Mouse (Mus musculus) liver, embryonic 16.5 days (tissue): ENCODE data around the gene Praf2. TPM values are rescaled to one million over a fixed set of nuclear protein-coding genes. Genes with fewer than 3 reads are reported as not detected.
"Not testable (repeated sequence)": the region's sequence is repeated elsewhere in the genome, so short reads cannot be mapped to it uniquely, and the experiment has no call there.

Experiments
- ATAC-seq: fragments of 200-750 bp; cut with Nextera tagmentation; 2 replicates; pipeline ENCODE4 v1.8.0; 2017; ENCODE audit warnings: low read depth, mild to moderate bottlenecking, moderate number of reproducible peaks, moderate library complexity
- H3K27ac ChIP-seq: fragments of 300-500 bp; sonication (generic); 2 replicates; pipeline ENCODE4 v1.5.1; 2014; ENCODE audit warnings: mild to moderate bottlenecking, low read length
- H3K27me3 ChIP-seq: fragments of 300-500 bp; sonication (generic); 2 replicates; pipeline ENCODE4 v1.6.1; 2014; ENCODE audit warnings: low read depth, low read length, mixed read lengths; ENCODE audit not compliant: control insufficient read depth, insufficient read depth
- H3K36me3 ChIP-seq: fragments of 300-500 bp; sonication (generic); 2 replicates; pipeline ENCODE4 v1.6.1; 2014; ENCODE audit warnings: mild to moderate bottlenecking; ENCODE audit not compliant: control insufficient read depth, insufficient read depth
- H3K4me1 ChIP-seq: fragments of 300-500 bp; sonication (generic); 2 replicates; pipeline ENCODE4 v1.6.1; 2014; ENCODE audit warnings: low read depth, low read length, mixed read lengths; ENCODE audit not compliant: control insufficient read depth
- H3K4me2 ChIP-seq: fragments of 300-500 bp; sonication (generic); 2 replicates; pipeline ENCODE4 v1.6.1; 2014; ENCODE audit warnings: low read depth, low read length, mixed read lengths
- H3K4me3 ChIP-seq: fragments of 300-500 bp; sonication (generic); 2 replicates; pipeline ENCODE4 v1.5.1; 2014; ENCODE audit warnings: low read depth, mild to moderate bottlenecking, low read length
- H3K9ac ChIP-seq: fragments of 300-500 bp; sonication (generic); 2 replicates; pipeline ENCODE4 v1.6.1; 2014; ENCODE audit warnings: low read depth, low read length
- H3K9me3 ChIP-seq: fragments of 300-500 bp; sonication (generic); replicated peaks from 2 replicates; pipeline ENCODE4 v1.6.1; 2016; ENCODE audit warnings: low read length; ENCODE audit not compliant: control insufficient read depth
- WGBS: fragments of 180-500 bp; shearing (Covaris S2); extraction: QIAGEN DNeasy Blood & Tissue Kit; methylation state at CpG from one replicate; pipeline ENCODE4 v1.1.7; 2014; ENCODE audit not compliant: insufficient replicate concordance; 5-methylcytosine and 5-hydroxymethylcytosine counted together
- polyA plus RNA-seq: library from polyadenylated mRNA; unstranded; fragments of >200 nt; fragmentation: Nextera tagmentation; extraction: Ambion mirVana; gene quantifications from 2 replicates; pipeline ENCODE4 v1.2.1, GENCODE M21; 2015

Gene Praf2
- polyA plus RNA-seq, 1 experiment from 2014 or later = 6.0 TPM

- H3K9ac ChIP-seq = no peak overlapping the region
- H3K9me3 ChIP-seq = no peaks in the 10 kb centered on the region
- no peaks in the 10 kb centered on the region for H3K27me3 ChIP-seq
- H3K4me2 ChIP-seq = no peak overlapping the region
- no peak overlapping the region for H3K27ac ChIP-seq
- WGBS = 31% methylated on average over 1 of the region's 1 CpGs
- ATAC-seq = no peak
- H3K36me3 ChIP-seq = no peaks in the 10 kb centered on the region
- no peak overlapping the region for H3K4me3 ChIP-seq
- H3K4me1 ChIP-seq = no peaks in the 10 kb centered on the region; the same call in 1 of the 2 replicates
These were observed 16.7 kb downstream of the Praf2 start for GRCm38 (mm10) chrX:7744940-7745339.

GRCm38 (mm10) chrX:7745429-7745828, 17.2 kb downstream of the Praf2 start:
- Histone ChIP-seq H3K4me2 (no peak overlapping the region), H3K4me3 (no peak overlapping the region), H3K4me1 (no peaks in the 10 kb centered on the region; the same call in 1 of the 2 replicates), H3K27ac (no peak overlapping the region), H3K27me3 (no peaks in the 10 kb centered on the region), H3K9ac (no peak overlapping the region), H3K9me3 (no peaks in the 10 kb centered on the region), H3K36me3 (no peaks in the 10 kb centered on the region)
- 79% methylated on average over 8 of the region's 8 CpGs for WGBS
- ATAC-seq = no peak

GRCm38 (mm10) chrX:7750432-7751116, 22.3 kb downstream of the Praf2 start, which contains the start of gene Ccdc120:
Ccdc120 (minus strand) TSS chrX:7750905.
- H3K4me2 ChIP-seq = peak within 1 kb of the TSS; percentile 77
- H3K4me1 ChIP-seq = no peaks in the 10 kb centered on the region; the same call in 1 of the 2 replicates
- no peaks in the 10 kb centered on the region for H3K9me3 ChIP-seq
- H3K9ac ChIP-seq = peak within 1 kb of the TSS; percentile 50; the same call in 1 of the 2 replicates
- whole genome bisulfite sequencing = 11% methylated on average over 56 of the region's 56 CpGs
- H3K36me3 ChIP-seq = no peaks in the 10 kb centered on the region
- ATAC-seq = 0 out of 2 replicates have a peak, but pooled peaks have one; percentile 32
- H3K4me3 ChIP-seq = peak within 1 kb of the TSS; percentile 63
- no peaks in the 10 kb centered on the region for H3K27me3 ChIP-seq
- no peak within 1 kb of the TSS for H3K27ac ChIP-seq

- not testable (repeated sequence) for H3K9me3 ChIP-seq, H3K4me2 ChIP-seq, H3K4me3 ChIP-seq, H3K9ac ChIP-seq, H3K27ac ChIP-seq, H3K4me1 ChIP-seq, H3K36me3 ChIP-seq, ATAC-seq, H3K27me3 ChIP-seq
- 23% methylated on average over 3 of the region's 3 CpGs for WGBS
These were observed 25.4 kb downstream of the Praf2 start for GRCm38 (mm10) chrX:7753627-7754026.

DNA sequence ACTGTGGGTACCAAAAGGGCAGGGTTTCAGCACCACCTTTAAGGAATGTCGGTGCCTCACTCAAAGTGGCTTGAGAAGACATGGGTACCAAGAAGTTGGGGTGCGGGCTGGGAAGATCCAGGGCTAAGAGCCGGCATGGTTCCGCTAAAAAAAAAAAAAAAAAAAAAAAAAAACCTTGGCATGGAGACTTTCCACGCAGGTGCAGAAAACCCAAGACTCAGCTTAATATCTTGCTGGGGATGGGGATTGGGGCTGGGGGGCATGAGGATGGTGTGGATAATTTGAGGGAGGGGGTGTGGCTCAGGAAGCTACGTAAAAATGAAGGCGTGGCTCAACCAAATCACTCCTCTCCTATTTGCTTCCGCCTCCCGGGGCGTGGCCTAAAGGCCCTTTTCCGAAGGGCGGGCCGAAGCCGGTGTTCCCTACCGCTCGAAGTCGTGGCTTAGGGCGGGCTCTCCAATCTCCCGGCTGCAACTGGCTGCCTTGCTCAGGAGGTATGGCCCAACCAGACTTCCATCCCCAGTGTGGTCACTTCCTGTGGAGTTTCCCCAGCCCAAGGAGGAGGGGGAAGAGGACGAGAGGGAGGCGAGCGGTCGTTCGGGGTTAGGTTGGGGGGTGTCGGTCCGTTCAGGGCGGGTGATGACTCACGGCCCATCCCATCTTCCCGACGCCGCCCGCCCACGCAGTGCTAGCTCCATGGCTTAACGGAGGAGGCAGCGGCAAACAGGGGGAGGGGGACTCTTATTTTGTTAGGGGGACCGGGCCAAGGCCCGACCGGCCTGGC, 34.1 kb downstream of the Praf2 start, which contains the start of gene Tfe3:
Gene Tfe3, plus strand, starts transcription at position 424 of the 784 bp plus-strand sequence.
- no peaks in the 10 kb centered on the region for H3K27me3 ChIP-seq
- H3K4me1 ChIP-seq = peaks cover 22% of the 10 kb centered on the region
- H3K9ac ChIP-seq = peak within 1 kb of the TSS; percentile 76
- peak within 1 kb of the TSS; percentile 77 for H3K4me2 ChIP-seq
- H3K36me3 ChIP-seq = no peaks in the 10 kb centered on the region
- no peaks in the 10 kb centered on the region; the same call in 1 of the 2 replicates for H3K9me3 ChIP-seq
- ATAC-seq = peak; percentile 94
- 12% methylated on average over 36 of the region's 38 CpGs for WGBS
- peak within 1 kb of the TSS; percentile 82 for H3K27ac ChIP-seq
- peak within 1 kb of the TSS; percentile 74 for H3K4me3 ChIP-seq

- Histone ChIP-seq H3K9me3 (no peaks in the 10 kb centered on the region; the same call in 1 of the 2 replicates), H3K4me3 (peak overlapping the region; percentile 74), H3K4me1 (peaks cover 22% of the 10 kb centered on the region), H3K27me3 (no peaks in the 10 kb centered on the region), H3K9ac (peak overlapping the region; percentile 76), H3K27ac (peak overlapping the region; percentile 82), H3K36me3 (no peaks in the 10 kb centered on the region), H3K4me2 (peak overlapping the region; percentile 77)
- ATAC-seq = peak; percentile 17
- WGBS = 17% methylated on average over 21 of the region's 21 CpGs
These were observed 34.6 kb downstream of the Praf2 start for GRCm38 (mm10) chrX:7762921-7763197.

DNA sequence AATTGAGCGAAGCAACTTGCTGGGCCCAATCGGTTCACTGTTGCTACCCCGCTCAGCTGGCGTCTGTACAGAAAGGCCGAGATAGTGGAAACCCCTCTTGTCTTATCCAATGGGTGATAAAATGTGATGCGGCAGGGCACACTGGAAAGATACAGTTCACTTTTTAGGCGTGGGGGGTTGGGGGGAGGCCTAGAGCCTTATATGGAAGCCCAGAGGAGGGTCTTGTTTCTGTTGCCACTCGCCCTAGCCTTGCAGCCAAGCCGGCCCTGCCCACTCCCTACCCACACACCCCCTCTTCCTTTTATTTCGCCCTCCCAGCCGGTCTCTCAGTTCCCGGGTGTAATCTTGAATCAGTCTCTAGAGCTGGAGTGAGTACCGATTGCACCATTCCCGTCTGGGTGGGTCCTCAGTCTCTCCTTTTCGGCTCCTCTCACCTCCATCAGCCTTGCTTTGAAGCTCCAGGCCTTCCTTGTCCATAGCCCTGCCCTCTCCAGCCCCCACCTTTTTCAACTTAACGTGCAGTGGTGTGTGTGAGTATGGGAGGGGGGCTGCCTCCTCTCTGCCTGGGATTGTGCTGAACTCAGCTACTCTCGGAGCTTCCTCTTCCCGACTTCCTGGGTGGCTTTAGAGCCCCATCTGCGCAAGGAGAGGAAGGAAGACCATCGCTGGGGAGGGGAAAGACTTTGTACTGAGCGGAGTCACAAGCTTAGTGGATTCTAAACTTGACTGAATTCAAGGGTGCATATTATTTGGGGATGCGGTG, 35.6 kb downstream of the Praf2 start:
- H3K27me3 ChIP-seq = no peaks in the 10 kb centered on the region
- ATAC-seq = no peak
- H3K4me1 ChIP-seq = peaks cover 22% of the 10 kb centered on the region
- no peaks in the 10 kb centered on the region; the same call in 1 of the 2 replicates for H3K9me3 ChIP-seq
- H3K36me3 ChIP-seq = no peaks in the 10 kb centered on the region
- H3K4me3 ChIP-seq = peak overlapping the region; percentile 74
- peak overlapping the region; percentile 41; the same call in 1 of the 2 replicates for H3K27ac ChIP-seq
- peak overlapping the region; percentile 77 for H3K4me2 ChIP-seq
- 14% methylated on average over 22 of the region's 22 CpGs for WGBS
- H3K9ac ChIP-seq = peak overlapping the region; percentile 38

- Histone ChIP-seq H3K27ac (no peak overlapping the region), H3K9ac (no peak overlapping the region), H3K4me3 (peak overlapping the region; percentile 74), H3K4me2 (peak overlapping the region; percentile 77), H3K9me3 (no peaks in the 10 kb centered on the region; the same call in 1 of the 2 replicates), H3K4me1 (peaks cover 25% of the 10 kb centered on the region), H3K36me3 (no peaks in the 10 kb centered on the region), H3K27me3 (no peaks in the 10 kb centered on the region)
- no peak for ATAC-seq
- WGBS = 38% methylated on average over 9 of the region's 9 CpGs
These were observed 36.5 kb downstream of the Praf2 start for GRCm38 (mm10) chrX:7764657-7765280.
